Mouse (Mus musculus) small intestine, adult 2 months (tissue): Measurements from ENCODE around the gene Olfr67. TPM values are rescaled to one million over a fixed set of nuclear protein-coding genes. Genes with fewer than 3 reads are reported as not detected.
"Not testable (repeated sequence)": the region's sequence is repeated elsewhere in the genome, so short reads cannot be mapped to it uniquely, and the experiment has no call there.

Experiments used
- H3K27ac ChIP-seq: fragments of 200-500 bp; 2 replicates; pipeline ENCODE4 v1.5.1; 2012; ENCODE audit warnings: low read depth, low read length, control low read depth, inconsistent platforms; ENCODE audit not compliant: insufficient read depth
- H3K27me3 ChIP-seq: fragments of 200-500 bp; 2 replicates; pipeline ENCODE4 v1.6.1; 2012; ENCODE audit warnings: mild to moderate bottlenecking, moderate library complexity, low read length, inconsistent platforms; ENCODE audit not compliant: control insufficient read depth, insufficient read depth
- H3K36me3 ChIP-seq: fragments of 200-500 bp; 2 replicates; pipeline ENCODE4 v1.6.1; 2012; ENCODE audit warnings: mild to moderate bottlenecking, low read length, control low read depth, inconsistent platforms; ENCODE audit not compliant: control insufficient read depth, insufficient read depth
- H3K4me1 ChIP-seq: fragments of 200-500 bp; 2 replicates; pipeline ENCODE4 v1.6.1; 2012; ENCODE audit warnings: low read length, inconsistent platforms, mixed read lengths; ENCODE audit not compliant: control insufficient read depth, insufficient read depth, insufficient read length
- H3K4me3 ChIP-seq: fragments of 200-500 bp; 2 replicates; pipeline ENCODE4 v1.5.1; 2012; ENCODE audit warnings: low read depth, mild to moderate bottlenecking, control low read depth, inconsistent platforms, low read length, moderate library complexity
- CTCF ChIP-seq: fragments of 200-500 bp; IDR thresholded peaks from 2 replicates; pipeline ENCODE4 v1.5.1; 2012; ENCODE audit warnings: low read depth, mild to moderate bottlenecking, control low read depth, inconsistent platforms, low read length, moderate library complexity, mixed read lengths; ENCODE audit not compliant: insufficient replicate concordance, insufficient read length; ENCODE audit errors: extremely low read depth
- POLR2A ChIP-seq: fragments of 200-500 bp; IDR thresholded peaks from 2 replicates; pipeline ENCODE4 v1.6.1; 2012; ENCODE audit warnings: low read depth, mild to moderate bottlenecking, control low read depth, inconsistent platforms, low read length, moderate library complexity
- WGBS: fragments of 180-500 bp; shearing (Covaris S2); methylation state at CpG from one replicate; pipeline ENCODE4 v1.1.7; 2018; 5-methylcytosine and 5-hydroxymethylcytosine counted together
- polyA plus RNA-seq: library from polyadenylated mRNA; depleted of rRNA; stranded (reverse); fragments of >200 nt; gene quantifications from 2 replicates; pipeline ENCODE4 v1.2.3, GENCODE M21; 2012

The Olfr67 gene
- polyA plus RNA-seq, 1 experiment, result not detected

DNA sequence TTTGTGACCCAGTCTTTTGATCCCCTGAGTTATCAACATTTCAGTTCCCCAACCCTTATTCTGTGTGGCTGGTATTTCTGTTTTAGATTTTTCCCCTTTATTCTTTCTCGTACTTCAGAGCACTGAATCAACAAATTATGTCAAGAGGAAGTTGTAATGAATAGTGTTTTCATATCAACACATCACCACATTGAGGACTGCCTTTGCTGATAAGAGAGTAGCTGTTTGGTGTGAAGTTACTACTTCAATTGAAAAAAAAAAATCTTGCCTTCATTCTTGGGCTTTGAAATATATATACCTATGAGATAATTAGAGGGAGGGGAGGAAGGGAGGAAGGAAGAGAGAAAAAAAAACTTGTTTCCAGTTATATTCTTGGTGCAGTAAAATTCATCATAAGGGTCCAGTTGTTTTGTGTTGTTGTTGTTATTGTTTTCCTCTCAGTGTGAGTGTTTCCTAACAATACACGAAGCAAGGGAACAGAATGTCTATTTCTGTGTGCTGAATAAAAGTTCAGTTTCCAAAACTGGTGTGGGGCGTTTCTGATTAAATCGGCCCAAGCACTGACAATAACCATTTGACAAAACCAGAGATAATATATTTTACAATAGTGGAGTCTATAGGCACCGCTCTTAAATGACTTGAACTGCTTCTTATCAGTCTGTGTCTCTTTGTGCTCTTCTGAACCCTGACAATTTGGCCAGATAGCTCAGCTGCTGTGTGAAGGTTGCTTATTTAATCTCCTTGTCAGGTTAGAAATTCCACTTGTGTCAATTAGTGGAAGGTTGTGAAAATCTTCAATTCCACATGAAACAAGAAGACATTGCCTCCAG lies 17.6 kb upstream of the Olfr67 start:
- no peaks in the 10 kb centered on the region for H3K27me3 ChIP-seq
- WGBS, result 27% methylated on average over 5 of the region's 5 CpGs
- no peak overlapping the region for H3K27ac ChIP-seq
- H3K36me3 ChIP-seq, result no peaks in the 10 kb centered on the region
- no peak for TF ChIP-seq CTCF
- no peak for TF ChIP-seq POLR2A
- H3K4me3 ChIP-seq, result no peak overlapping the region
- H3K4me1 ChIP-seq, result no peaks in the 10 kb centered on the region

DNA sequence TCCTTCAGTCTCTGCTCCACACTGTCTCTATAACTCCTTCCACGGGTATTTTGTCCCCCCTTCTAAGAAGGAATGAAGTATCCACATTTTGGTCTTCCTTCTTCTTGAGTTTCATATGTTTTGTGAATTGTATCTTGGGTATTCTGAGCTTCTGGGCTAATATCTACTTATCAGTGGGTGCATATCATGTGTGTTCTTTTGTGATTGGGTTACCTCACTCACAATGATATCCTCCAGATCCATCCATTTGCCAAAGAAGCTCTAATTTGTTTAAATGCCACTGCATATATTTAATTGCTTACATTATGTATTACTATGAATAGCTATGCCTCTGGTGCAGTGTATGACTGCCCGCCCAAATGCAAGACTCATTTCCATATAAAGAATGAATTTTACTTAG lies 16.5 kb upstream of the Olfr67 start:
- not testable (repeated sequence) for H3K27me3 ChIP-seq, H3K4me1 ChIP-seq, H3K4me3 ChIP-seq, H3K36me3 ChIP-seq, H3K27ac ChIP-seq
- 67% methylated on average over 2 of the region's 2 CpGs for WGBS

- 34% methylated on average over 1 of the region's 1 CpGs for WGBS
- Histone ChIP-seq H3K27me3 (no peaks in the 10 kb centered on the region), H3K36me3 (no peaks in the 10 kb centered on the region), H3K4me1 (no peaks in the 10 kb centered on the region), H3K4me3 (no peak overlapping the region), H3K27ac (no peak overlapping the region)
- TF ChIP-seq POLR2A (no peak), CTCF (no peak)
Observed at GRCm38 (mm10) chr7:103806856-103807255, 15.2 kb upstream of the Olfr67 start.

DNA sequence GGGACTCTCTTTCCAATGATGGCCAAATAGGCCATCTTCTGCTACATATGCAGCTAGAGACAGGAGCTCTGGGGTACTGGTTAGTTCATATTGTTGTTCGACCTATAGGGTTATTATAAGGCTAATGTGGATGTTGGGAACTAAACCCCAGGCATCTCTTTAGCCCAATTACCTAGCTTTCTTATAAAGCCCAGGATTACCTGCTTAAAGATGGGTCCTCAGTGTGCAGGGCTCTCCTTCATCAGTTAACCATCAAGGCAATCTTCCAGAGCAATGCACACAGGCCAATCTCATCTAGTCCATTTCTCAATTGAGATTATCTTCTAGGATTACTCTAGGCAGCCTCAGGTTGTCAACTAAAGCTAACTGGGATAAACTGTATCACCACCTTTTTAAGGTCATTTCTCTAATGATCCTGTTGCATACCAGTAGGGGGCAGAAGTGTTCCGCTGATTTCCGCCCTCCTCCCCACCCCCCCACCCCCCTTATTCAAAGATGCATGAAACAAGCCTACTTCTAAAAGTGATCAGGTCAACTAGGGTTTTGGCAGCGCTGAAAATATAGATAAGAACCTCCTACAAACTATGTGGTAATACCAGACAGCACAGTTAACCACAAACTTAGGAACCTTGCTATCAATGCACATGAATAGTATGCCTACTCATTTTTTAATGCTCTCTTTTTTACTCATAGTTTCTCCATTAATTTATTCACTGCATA lies 1.2 kb upstream of the Olfr67 start:
- no peaks in the 10 kb centered on the region for H3K4me1 ChIP-seq
- TF ChIP-seq CTCF (no peak), POLR2A (no peak)
- H3K27ac ChIP-seq, result no peak overlapping the region
- WGBS, result 24% methylated on average over 4 of the region's 4 CpGs
- no peaks in the 10 kb centered on the region for H3K27me3 ChIP-seq
- H3K36me3 ChIP-seq, result no peaks in the 10 kb centered on the region
- no peak overlapping the region for H3K4me3 ChIP-seq

- no peak within 1 kb of the TSS for H3K27ac ChIP-seq
- WGBS, result 77% methylated on average over 3 of the region's 3 CpGs
- TF ChIP-seq CTCF (no peak), POLR2A (no peak)
- no peaks in the 10 kb centered on the region for H3K36me3 ChIP-seq
- H3K4me1 ChIP-seq, result no peaks in the 10 kb centered on the region
- no peaks in the 10 kb centered on the region for H3K27me3 ChIP-seq
- H3K4me3 ChIP-seq, result no peak within 1 kb of the TSS
Observed at GRCm38 (mm10) chr7:103779598-103779997, 12.0 kb downstream of the Olfr67 start, which contains the start of gene Olfr68. Gene Olfr68 (minus strand): TSS chr7:103779698.

DNA sequence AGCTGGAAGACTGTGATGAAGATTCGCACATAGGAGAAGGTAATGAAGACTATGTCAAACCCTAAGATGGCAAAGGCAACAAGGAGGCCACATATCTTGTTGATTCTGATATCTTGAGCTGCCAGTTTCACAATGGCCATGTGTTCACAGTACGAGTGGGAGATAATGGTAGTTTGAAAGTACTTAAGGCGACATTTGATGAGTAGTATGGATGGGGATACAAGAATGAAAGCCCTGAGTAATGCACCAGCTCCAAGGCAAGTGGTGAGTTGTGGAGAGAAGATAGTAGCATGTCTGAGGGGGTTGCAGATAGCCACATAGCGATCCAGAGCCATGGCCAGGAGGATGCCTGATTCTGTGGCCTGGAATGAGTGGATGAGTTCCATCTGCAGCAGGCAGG lies 14.0 kb downstream of the Olfr67 start:
- H3K36me3 ChIP-seq, H3K27me3 ChIP-seq, H3K4me1 ChIP-seq, H3K27ac ChIP-seq, H3K4me3 ChIP-seq: not testable (repeated sequence)
- 73% methylated on average over 4 of the region's 4 CpGs for WGBS

GRCm38 (mm10) chr7:103771494-103771893 lies 20.1 kb downstream of the Olfr67 start, which contains the start of gene Olfr69:
Gene Olfr69 (minus strand): TSS chr7:103771594.
- no peak for TF ChIP-seq CTCF
- TF ChIP-seq POLR2A, result no peak
- Histone ChIP-seq H3K36me3 (no peaks in the 10 kb centered on the region), H3K27me3 (no peaks in the 10 kb centered on the region), H3K4me3 (no peak within 1 kb of the TSS), H3K27ac (no peak within 1 kb of the TSS), H3K4me1 (no peaks in the 10 kb centered on the region)
- WGBS, result 64% methylated on average over 2 of the region's 2 CpGs

- H3K36me3 ChIP-seq, H3K4me3 ChIP-seq, H3K4me1 ChIP-seq, H3K27me3 ChIP-seq, H3K27ac ChIP-seq: not testable (repeated sequence)
- WGBS, result 91% methylated on average over 6 of the region's 6 CpGs
Observed at GRCm38 (mm10) chr7:103767687-103768086, 23.9 kb downstream of the Olfr67 start.

DNA sequence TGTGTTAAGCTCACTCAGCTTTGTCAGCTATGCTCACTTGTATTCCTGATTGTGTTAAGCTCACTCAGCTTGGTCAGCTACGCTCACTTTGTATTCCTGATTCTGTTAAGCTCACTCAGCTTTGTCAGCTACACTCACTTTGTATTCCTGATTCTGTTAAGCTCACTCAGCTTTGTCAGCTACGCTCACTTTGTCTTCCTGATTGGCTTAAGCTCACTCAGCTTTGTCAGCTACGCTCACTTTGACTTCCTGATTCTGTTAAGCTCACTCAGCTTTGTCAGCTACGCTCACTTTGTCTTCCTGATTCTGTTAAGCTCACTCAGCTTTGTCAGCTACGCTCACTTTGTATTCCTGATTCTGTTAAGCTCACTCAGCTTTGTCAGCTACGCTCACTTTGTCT lies 29.4 kb downstream of the Olfr67 start:
- not testable (repeated sequence) for H3K4me3 ChIP-seq, H3K27me3 ChIP-seq, H3K27ac ChIP-seq, H3K36me3 ChIP-seq, H3K4me1 ChIP-seq
- 68% methylated on average over 6 of the region's 6 CpGs for WGBS
